Mouse (Mus musculus) liver, embryonic 16.5 days (tissue): ENCODE results near the gene B3gntl1. TPM values are rescaled to one million over a fixed set of nuclear protein-coding genes. Genes with fewer than 3 reads are reported as not detected.

Experiments
- ATAC-seq: fragments of 200-750 bp; cut with Nextera tagmentation; 2 replicates; pipeline ENCODE4 v1.8.0; 2017; ENCODE audit warnings: low read depth, mild to moderate bottlenecking, moderate number of reproducible peaks, moderate library complexity
- H3K27ac ChIP-seq: fragments of 300-500 bp; sonication (generic); 2 replicates; pipeline ENCODE4 v1.5.1; 2014; ENCODE audit warnings: mild to moderate bottlenecking, low read length
- H3K27me3 ChIP-seq: fragments of 300-500 bp; sonication (generic); 2 replicates; pipeline ENCODE4 v1.6.1; 2014; ENCODE audit warnings: low read depth, low read length, mixed read lengths; ENCODE audit not compliant: control insufficient read depth, insufficient read depth
- H3K36me3 ChIP-seq: fragments of 300-500 bp; sonication (generic); 2 replicates; pipeline ENCODE4 v1.6.1; 2014; ENCODE audit warnings: mild to moderate bottlenecking; ENCODE audit not compliant: control insufficient read depth, insufficient read depth
- H3K4me1 ChIP-seq: fragments of 300-500 bp; sonication (generic); 2 replicates; pipeline ENCODE4 v1.6.1; 2014; ENCODE audit warnings: low read depth, low read length, mixed read lengths; ENCODE audit not compliant: control insufficient read depth
- H3K4me2 ChIP-seq: fragments of 300-500 bp; sonication (generic); 2 replicates; pipeline ENCODE4 v1.6.1; 2014; ENCODE audit warnings: low read depth, low read length, mixed read lengths
- H3K4me3 ChIP-seq: fragments of 300-500 bp; sonication (generic); 2 replicates; pipeline ENCODE4 v1.5.1; 2014; ENCODE audit warnings: low read depth, mild to moderate bottlenecking, low read length
- H3K9ac ChIP-seq: fragments of 300-500 bp; sonication (generic); 2 replicates; pipeline ENCODE4 v1.6.1; 2014; ENCODE audit warnings: low read depth, low read length
- H3K9me3 ChIP-seq: fragments of 300-500 bp; sonication (generic); replicated peaks from 2 replicates; pipeline ENCODE4 v1.6.1; 2016; ENCODE audit warnings: low read length; ENCODE audit not compliant: control insufficient read depth
- WGBS: fragments of 180-500 bp; shearing (Covaris S2); extraction: QIAGEN DNeasy Blood & Tissue Kit; methylation state at CpG from one replicate; pipeline ENCODE4 v1.1.7; 2014; ENCODE audit not compliant: insufficient replicate concordance; 5-methylcytosine and 5-hydroxymethylcytosine counted together
- polyA plus RNA-seq: library from polyadenylated mRNA; unstranded; fragments of >200 nt; fragmentation: Nextera tagmentation; extraction: Ambion mirVana; gene quantifications from 2 replicates; pipeline ENCODE4 v1.2.1, GENCODE M21; 2015

B3gntl1 gene
- polyA plus RNA-seq, 1 experiment from 2014 or later: 1.8 TPM

DNA sequence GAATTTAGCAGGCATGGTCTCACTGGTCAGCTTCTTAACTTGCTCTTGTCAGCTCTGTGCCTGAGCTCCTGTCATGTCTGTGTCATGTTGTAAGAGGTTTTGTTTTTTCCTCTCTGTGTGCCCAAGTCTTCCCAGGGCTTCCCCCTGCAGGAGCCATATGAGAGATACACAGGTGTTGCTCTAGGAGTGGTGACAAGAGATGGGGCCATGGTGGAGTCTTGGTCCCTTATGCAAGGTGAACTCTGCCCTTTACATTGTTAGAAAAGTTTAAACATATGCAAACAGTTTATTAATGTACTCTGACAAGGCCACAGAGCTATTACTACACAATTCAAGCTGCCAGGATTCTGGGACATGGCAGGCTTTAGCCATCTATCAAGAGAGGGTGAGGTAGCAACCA is 56.5 kb downstream of the B3gntl1 start:
- H3K9ac ChIP-seq: no peak overlapping the region
- ATAC-seq: peak; percentile 55
- H3K4me1 ChIP-seq: no peaks in the 10 kb centered on the region
- H3K4me3 ChIP-seq: no peak overlapping the region
- peaks cover 22% of the 10 kb centered on the region for H3K36me3 ChIP-seq
- no peak overlapping the region for H3K4me2 ChIP-seq
- H3K27ac ChIP-seq: no peak overlapping the region
- H3K27me3 ChIP-seq: no peaks in the 10 kb centered on the region
- no peaks in the 10 kb centered on the region for H3K9me3 ChIP-seq

DNA sequence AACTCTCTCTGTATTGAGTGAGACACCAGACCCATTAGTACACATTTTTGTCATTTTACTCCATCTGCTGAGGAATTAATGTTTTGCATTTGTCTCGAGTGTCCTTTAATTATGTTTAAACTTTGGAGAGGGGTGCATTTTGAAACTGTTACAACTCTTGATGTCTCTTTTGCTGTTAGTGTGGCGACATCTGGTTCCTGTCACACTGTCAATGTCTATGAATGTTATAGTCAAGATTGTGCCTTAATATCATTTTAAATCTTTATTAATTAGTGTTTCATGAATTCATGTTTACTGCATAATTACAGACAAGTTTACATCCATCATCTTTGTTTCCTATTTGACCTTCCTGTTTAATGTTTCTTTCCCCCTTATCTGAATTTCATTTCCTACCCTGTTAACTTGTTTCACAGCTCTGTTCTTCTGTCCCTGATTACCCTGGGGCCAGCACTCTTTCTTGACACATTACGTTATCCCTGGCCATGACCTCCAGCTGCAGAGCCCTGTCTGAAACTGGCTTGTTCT is 56.9 kb downstream of the B3gntl1 start:
- Histone ChIP-seq H3K4me3 (no peak overlapping the region), H3K27ac (no peak overlapping the region), H3K9ac (no peak overlapping the region), H3K4me1 (no peaks in the 10 kb centered on the region), H3K27me3 (no peaks in the 10 kb centered on the region), H3K36me3 (peaks cover 22% of the 10 kb centered on the region), H3K9me3 (no peaks in the 10 kb centered on the region), H3K4me2 (no peak overlapping the region)
- peak; percentile 27 for ATAC-seq
- WGBS: 71% methylated on average over 3 of the region's 3 CpGs

DNA sequence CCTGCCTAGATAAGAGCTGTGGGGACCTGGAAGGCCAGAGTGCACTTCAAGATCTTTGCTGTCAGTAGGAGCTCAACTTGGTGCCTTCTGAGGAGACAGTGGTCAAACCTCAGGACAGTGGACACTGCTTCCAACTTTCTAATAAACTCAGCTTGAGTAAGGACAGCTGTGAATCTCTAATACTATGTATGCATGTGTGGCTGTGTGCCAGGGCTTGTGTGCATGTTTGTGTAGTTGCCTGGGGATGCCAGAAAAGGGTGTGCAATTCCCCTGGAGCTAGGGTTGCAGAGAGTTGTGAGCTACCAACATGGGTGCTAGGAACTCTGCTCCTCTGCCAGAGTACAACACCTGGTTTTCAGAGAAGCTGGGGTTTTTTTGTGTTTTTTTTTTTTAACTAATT is 62.0 kb downstream of the B3gntl1 start:
- no peaks in the 10 kb centered on the region for H3K9me3 ChIP-seq
- H3K27ac ChIP-seq: no peak overlapping the region
- H3K9ac ChIP-seq: no peak overlapping the region
- ATAC-seq: no peak
- H3K4me2 ChIP-seq: no peak overlapping the region
- H3K36me3 ChIP-seq: peaks cover 19% of the 10 kb centered on the region
- no peaks in the 10 kb centered on the region for H3K4me1 ChIP-seq
- no peak overlapping the region for H3K4me3 ChIP-seq
- H3K27me3 ChIP-seq: no peaks in the 10 kb centered on the region

DNA sequence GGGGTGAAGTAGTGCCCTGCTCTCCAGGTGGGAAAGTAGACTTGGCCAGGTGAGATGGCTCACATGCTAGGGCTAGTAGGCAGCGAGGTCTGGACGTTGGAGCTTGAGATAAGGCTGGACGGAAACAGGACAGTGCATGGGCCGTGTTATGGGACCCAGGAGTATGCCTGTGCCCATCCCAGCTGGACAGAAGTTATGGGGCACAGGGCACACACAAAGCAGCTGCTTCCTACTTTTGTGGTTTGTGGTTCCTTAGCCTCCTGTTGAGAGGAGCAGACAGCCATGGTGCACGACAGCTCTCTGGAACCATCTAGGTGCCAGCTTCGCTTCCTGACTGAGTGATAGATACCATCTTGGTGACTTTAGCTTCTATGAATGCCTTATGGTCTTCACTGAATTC is 67.3 kb downstream of the B3gntl1 start:
- Histone ChIP-seq H3K4me3 (no peak overlapping the region), H3K9ac (no peak overlapping the region), H3K4me1 (no peaks in the 10 kb centered on the region), H3K9me3 (no peaks in the 10 kb centered on the region), H3K27ac (no peak overlapping the region), H3K27me3 (no peaks in the 10 kb centered on the region), H3K36me3 (peaks cover 31% of the 10 kb centered on the region), H3K4me2 (no peak overlapping the region)
- no peak for ATAC-seq
- 56% methylated on average over 6 of the region's 6 CpGs for WGBS

DNA sequence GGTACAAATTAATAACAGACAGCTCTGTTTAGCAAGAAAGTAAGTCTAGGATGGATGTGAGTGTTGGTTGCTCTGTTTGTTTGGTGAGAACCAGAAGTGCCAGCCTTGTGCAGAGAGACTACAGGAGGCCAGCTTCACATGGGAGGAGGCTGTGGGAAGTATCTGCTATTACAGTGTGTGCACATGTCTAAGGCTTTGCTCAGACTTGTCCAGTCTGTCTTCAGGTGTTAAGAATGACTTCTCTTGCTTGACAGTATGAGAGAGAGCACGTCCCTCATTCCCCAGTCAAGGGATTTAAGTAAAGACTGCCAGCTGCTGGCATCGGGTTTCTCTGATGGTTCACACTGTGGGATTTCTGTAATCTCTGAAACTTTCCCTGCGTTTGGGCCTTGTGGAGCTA is 71.5 kb downstream of the B3gntl1 start:
- H3K9ac ChIP-seq: no peak overlapping the region
- H3K36me3 ChIP-seq: peaks cover 29% of the 10 kb centered on the region
- no peak overlapping the region for H3K4me3 ChIP-seq
- no peak overlapping the region for H3K4me2 ChIP-seq
- no peaks in the 10 kb centered on the region for H3K27me3 ChIP-seq
- WGBS: 79% methylated on average over 3 of the region's 3 CpGs
- no peaks in the 10 kb centered on the region for H3K4me1 ChIP-seq
- no peak overlapping the region for H3K27ac ChIP-seq
- no peak for ATAC-seq
- H3K9me3 ChIP-seq: no peaks in the 10 kb centered on the region

DNA sequence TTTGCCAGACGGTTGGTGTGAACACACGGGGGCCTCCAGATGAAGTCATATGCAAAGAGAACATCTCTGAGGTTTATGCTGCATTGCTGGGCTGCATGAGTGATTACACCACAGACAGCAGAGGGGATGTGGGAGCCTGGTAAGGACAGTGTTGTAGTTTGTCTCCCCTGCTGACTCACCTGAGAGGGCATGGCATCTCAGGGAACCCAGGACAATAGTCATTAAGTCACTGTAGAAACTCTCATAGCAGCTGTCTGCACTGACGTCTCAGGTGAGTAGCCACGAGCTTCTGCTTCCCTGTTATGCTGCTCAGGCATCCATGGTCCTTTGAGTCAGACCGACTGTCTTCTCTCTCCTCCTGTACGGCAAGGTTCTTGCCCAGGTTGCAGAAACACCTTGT is 75.7 kb downstream of the B3gntl1 start:
- Histone ChIP-seq H3K9ac (no peak overlapping the region), H3K27me3 (no peaks in the 10 kb centered on the region), H3K4me1 (no peaks in the 10 kb centered on the region), H3K36me3 (peaks cover 14% of the 10 kb centered on the region), H3K9me3 (no peaks in the 10 kb centered on the region), H3K4me3 (no peak overlapping the region), H3K27ac (no peak overlapping the region), H3K4me2 (no peak overlapping the region)
- whole genome bisulfite sequencing: 81% methylated on average over 6 of the region's 6 CpGs
- ATAC-seq: no peak

DNA sequence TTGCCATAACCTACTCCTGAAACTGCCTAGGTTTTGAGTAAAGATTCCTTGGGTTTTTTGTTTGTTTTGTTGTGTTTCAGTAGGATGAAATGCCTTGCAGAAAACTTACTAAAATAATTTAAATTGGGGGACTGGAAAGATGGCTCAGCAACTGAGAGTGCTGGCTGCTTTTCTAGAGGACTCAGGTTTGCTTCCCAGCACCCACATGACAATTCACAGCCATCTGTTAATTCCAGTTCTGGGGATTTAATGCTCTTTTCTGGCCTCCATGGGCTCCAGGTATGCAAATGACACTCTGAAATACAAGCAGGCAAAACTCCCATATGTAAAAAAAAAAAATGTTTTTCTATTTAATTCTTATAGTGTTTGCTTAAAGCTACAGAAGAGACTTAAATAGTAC is 91.1 kb downstream of the B3gntl1 start:
- ATAC-seq: no peak
- Histone ChIP-seq H3K27ac (no peak overlapping the region), H3K4me3 (no peak overlapping the region), H3K9me3 (no peaks in the 10 kb centered on the region), H3K9ac (no peak overlapping the region), H3K27me3 (no peaks in the 10 kb centered on the region), H3K36me3 (peaks cover 3% of the 10 kb centered on the region; the same call in 1 of the 2 replicates), H3K4me1 (no peaks in the 10 kb centered on the region), H3K4me2 (no peak overlapping the region)

Other genes starting within 250 kb of the B3gntl1 start
- gene Fn3k, start 238.2 kb downstream of the B3gntl1 start, polyA plus RNA-seq: 35.3 and 38.4 TPM in 2 replicates
- gene Tbcd, start 221.2 kb downstream of the B3gntl1 start, polyA plus RNA-seq: 19.5 and 21.4 TPM in 2 replicates
- 1.3 and 1.8 TPM in 2 replicates for gene Zfp750, start 153.8 kb downstream of the B3gntl1 start, polyA plus RNA-seq
- gene Metrnl, start 28.4 kb upstream of the B3gntl1 start, polyA plus RNA-seq: 4.1 and 4.2 TPM in 2 replicates
- not detected in 2 replicates for gene Ptchd3, start 157.1 kb upstream of the B3gntl1 start, polyA plus RNA-seq